Mouse (Mus musculus) neural tube, embryonic 11.5 days (tissue): Measurements from ENCODE around the gene Ascl4. TPM values are rescaled to one million over a fixed set of nuclear protein-coding genes. Genes with fewer than 3 reads are reported as not detected.

Experiments
- ATAC-seq: fragments of 200-750 bp; cut with Nextera tagmentation; 2 replicates; pipeline ENCODE4 v1.8.0; 2017; ENCODE audit warnings: moderate number of reproducible peaks, mild to moderate bottlenecking, moderate TSS enrichment, moderate library complexity; ENCODE audit not compliant: insufficient read depth, low FRiP score, low TSS enrichment
- DNase-seq: peaks from one replicate; pipeline ENCODE4 v3.0.0-alpha.2; 2015; ENCODE audit warnings: low spot score
- H3K27ac ChIP-seq: fragments of 300-500 bp; sonication (generic); 2 replicates; pipeline ENCODE4 v1.5.1; 2014; ENCODE audit warnings: low read depth, mild to moderate bottlenecking, low read length
- H3K27me3 ChIP-seq: fragments of 300-500 bp; sonication (generic); 2 replicates; pipeline ENCODE4 v1.6.1; 2014; ENCODE audit warnings: mild to moderate bottlenecking, low read length, mixed read lengths; ENCODE audit not compliant: control insufficient read depth, insufficient read depth
- H3K36me3 ChIP-seq: fragments of 300-500 bp; sonication (generic); 2 replicates; pipeline ENCODE4 v1.6.1; 2014; ENCODE audit warnings: mild to moderate bottlenecking, low read length, moderate library complexity, mixed read lengths; ENCODE audit not compliant: control insufficient read depth, insufficient read depth
- H3K4me1 ChIP-seq: fragments of 300-500 bp; sonication (generic); 2 replicates; pipeline ENCODE4 v1.6.1; 2014; ENCODE audit warnings: low read length, mixed read lengths; ENCODE audit not compliant: control insufficient read depth, insufficient read depth
- H3K4me2 ChIP-seq: fragments of 300-500 bp; sonication (generic); 2 replicates; pipeline ENCODE4 v1.6.1; 2014; ENCODE audit warnings: low read depth, mild to moderate bottlenecking, moderate library complexity
- H3K4me3 ChIP-seq: fragments of 300-500 bp; sonication (generic); 2 replicates; pipeline ENCODE4 v1.5.1; 2014; ENCODE audit warnings: low read depth, low read length
- H3K9ac ChIP-seq: fragments of 300-500 bp; sonication (generic); 2 replicates; pipeline ENCODE4 v1.6.1; 2014; ENCODE audit warnings: mild to moderate bottlenecking, low read length
- H3K9me3 ChIP-seq: fragments of 300-500 bp; sonication (generic); 2 replicates; pipeline ENCODE4 v1.6.1; 2016; ENCODE audit warnings: low read length; ENCODE audit not compliant: control insufficient read depth
- WGBS: fragments of 180-500 bp; shearing (Covaris S2); extraction: QIAGEN DNeasy Blood & Tissue Kit; methylation state at CpG from one replicate; pipeline ENCODE4 v1.1.7; 2014; 5-methylcytosine and 5-hydroxymethylcytosine counted together
- polyA plus RNA-seq: library from polyadenylated mRNA; unstranded; fragments of >200 nt; fragmentation: Nextera tagmentation; extraction: Ambion mirVana; gene quantifications from 2 replicates; pipeline ENCODE4 v1.2.1, GENCODE M21; 2014

Ascl4 gene
- polyA plus RNA-seq, 1 experiment from 2014 or later: 0.97 TPM

DNA sequence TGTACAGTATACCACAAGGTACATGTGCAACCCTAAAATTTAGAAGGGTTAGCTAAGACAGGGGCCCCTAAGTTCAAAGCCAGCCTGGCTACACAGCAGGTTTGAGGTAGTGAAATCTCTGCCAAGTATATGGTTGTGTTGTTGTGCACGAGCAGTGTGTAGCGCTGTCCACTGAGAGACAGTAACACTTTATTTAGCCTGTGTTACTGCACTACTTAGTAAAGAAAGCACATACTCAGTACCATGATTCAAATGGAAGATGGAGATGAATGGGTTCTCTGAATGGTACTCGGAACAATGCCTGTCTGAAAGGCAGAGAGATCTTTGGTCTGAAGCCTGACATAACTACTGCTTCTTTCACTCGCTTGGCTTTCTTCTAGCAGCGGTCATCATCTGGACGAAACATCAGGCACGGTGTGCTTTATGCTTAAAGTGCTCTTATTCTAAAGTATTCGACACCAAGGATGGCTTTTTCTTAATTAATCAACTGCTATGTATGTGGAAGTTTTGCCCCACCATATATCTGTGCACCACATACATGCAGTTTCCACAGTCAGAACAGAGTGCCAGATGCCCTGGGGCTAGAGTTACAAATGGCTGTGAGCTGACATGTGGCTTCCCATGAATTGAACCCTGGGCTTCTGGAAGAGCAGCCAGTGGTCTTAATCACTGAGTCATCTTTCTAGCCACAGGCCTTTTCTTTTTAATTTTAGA is 21.2 kb downstream of the Ascl4 start:
- Histone ChIP-seq H3K36me3 (peaks cover 14% of the 10 kb centered on the region), H3K9me3 (no peaks in the 10 kb centered on the region), H3K4me1 (no peaks in the 10 kb centered on the region), H3K27ac (no peak overlapping the region), H3K27me3 (no peaks in the 10 kb centered on the region), H3K9ac (no peak overlapping the region), H3K4me3 (no peak overlapping the region), H3K4me2 (no peak overlapping the region)
- DNase-seq: peak; percentile 28
- ATAC-seq: peak; percentile 55
- WGBS: 73% methylated on average over 8 of the region's 8 CpGs

DNA sequence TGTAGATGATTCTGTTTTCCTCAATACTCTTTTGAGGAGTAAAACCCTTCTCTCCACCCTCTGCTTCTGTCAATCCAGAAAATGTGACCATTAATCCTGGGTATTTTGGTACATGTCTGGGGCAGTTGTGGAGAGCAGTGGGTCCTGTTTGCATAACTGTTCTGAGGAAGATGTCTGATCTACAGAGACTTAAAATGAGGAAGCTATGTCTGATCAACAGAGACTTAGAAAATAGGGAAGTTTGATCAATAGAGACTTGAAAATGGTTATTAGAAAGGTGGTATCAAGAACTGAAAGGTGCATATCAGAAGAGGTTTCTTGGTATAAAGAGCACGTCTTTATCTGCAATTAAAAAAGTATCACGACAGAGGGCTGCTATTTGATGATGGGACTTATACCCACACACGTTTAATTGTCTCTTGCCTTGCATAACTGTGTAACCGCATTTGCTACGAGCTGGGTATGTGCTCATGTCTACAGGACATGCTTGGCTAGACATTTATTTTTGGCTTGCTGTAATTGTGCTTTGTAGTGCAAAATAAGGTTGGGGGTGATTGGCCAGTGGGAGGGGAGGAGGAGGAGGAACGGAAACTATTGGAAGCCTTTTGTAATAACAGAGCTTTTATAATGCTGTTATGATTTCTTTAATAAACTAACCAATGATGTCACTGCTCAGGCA is 24.4 kb downstream of the Ascl4 start:
- WGBS: 92% methylated on average over 6 of the region's 6 CpGs
- Histone ChIP-seq H3K27ac (no peak overlapping the region), H3K36me3 (peaks cover 11% of the 10 kb centered on the region), H3K4me3 (no peak overlapping the region), H3K9ac (no peak overlapping the region), H3K27me3 (no peaks in the 10 kb centered on the region), H3K4me1 (no peaks in the 10 kb centered on the region), H3K4me2 (no peak overlapping the region), H3K9me3 (no peaks in the 10 kb centered on the region)
- ATAC-seq (no peak), DNase-seq (no peak)

GRCm38 (mm10) chr10:85953401-85953800 is 25.9 kb downstream of the Ascl4 start:
- ATAC-seq (no peak), DNase-seq (no peak)
- H3K4me2 ChIP-seq: no peak overlapping the region
- H3K9ac ChIP-seq: no peak overlapping the region
- H3K4me1 ChIP-seq: no peaks in the 10 kb centered on the region
- no peak overlapping the region for H3K4me3 ChIP-seq
- no peaks in the 10 kb centered on the region for H3K9me3 ChIP-seq
- H3K27me3 ChIP-seq: no peaks in the 10 kb centered on the region
- H3K36me3 ChIP-seq: peaks cover 10% of the 10 kb centered on the region; the same call in 1 of the 2 replicates
- H3K27ac ChIP-seq: no peak overlapping the region
- 83% methylated on average over 3 of the region's 3 CpGs for WGBS

DNA sequence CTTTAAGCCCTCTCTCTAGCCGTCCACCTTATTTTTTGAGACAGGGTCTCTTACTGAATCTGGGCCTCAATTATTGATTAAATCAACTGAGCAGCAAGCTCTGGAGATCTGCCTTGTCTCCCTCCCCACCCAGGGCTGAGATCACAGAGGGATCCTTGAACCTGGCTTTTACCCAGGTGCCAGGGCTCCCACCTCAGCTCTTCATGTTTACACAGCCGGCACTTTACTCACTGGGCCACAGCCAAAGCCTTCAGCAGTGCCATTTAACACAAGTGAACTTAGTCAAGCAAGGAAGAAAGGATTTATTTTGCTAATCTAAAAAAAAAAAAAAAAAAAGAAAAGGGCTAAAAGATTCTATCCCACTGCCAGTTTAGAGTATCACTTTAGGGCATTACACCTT is 26.9 kb downstream of the Ascl4 start:
- Histone ChIP-seq H3K9ac (no peak overlapping the region), H3K27me3 (no peaks in the 10 kb centered on the region), H3K4me1 (no peaks in the 10 kb centered on the region), H3K4me2 (no peak overlapping the region), H3K27ac (no peak overlapping the region), H3K4me3 (no peak overlapping the region), H3K9me3 (no peaks in the 10 kb centered on the region), H3K36me3 (peaks cover 9% of the 10 kb centered on the region; the same call in 1 of the 2 replicates)
- DNase-seq: no peak
- 90% methylated on average over 2 of the region's 2 CpGs for WGBS
- ATAC-seq: no peak

GRCm38 (mm10) chr10:85956871-85957419 is 29.5 kb downstream of the Ascl4 start:
- Histone ChIP-seq H3K36me3 (peaks cover 4% of the 10 kb centered on the region; the same call in 1 of the 2 replicates), H3K9ac (peak overlapping the region; percentile 85), H3K27ac (peak overlapping the region; percentile 51; the same call in 1 of the 2 replicates), H3K4me1 (no peaks in the 10 kb centered on the region), H3K4me3 (peak overlapping the region; percentile 88), H3K4me2 (peak overlapping the region; percentile 80), H3K27me3 (no peaks in the 10 kb centered on the region), H3K9me3 (no peaks in the 10 kb centered on the region)
- DNase-seq (no peak), ATAC-seq (no peak)
- 7% methylated on average over 20 of the region's 20 CpGs for WGBS

DNA sequence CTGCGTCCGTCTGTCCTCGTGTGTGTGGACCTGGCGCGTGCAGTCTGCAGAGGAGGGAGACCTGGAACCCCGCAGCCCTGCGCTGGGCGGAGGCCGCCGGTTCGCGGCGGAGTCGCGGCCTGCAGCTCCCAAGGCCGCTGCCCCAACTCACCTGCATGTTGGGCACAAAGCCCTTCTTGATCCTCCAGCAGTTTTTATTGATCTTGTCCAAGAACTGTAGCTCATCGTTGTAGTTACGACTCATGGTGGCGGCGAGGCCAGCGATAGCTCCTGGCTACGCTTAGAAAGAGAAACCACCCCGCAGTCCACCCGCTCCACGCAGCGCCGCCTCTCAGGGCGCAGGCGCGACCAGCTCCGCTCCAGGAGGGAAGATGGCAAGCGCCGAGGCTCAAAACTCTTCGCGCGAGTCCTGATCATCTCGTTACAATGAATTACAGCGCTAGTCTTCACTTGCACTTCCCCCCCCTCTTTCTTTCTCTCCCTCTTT is 30.0 kb downstream of the Ascl4 start, which contains the start of gene Rtcb:
TSS of gene Rtcb (minus strand) at position 360 of the 487 bp plus-strand sequence.
- Histone ChIP-seq H3K27me3 (no peaks in the 10 kb centered on the region), H3K4me2 (peak within 1 kb of the TSS; percentile 80), H3K27ac (peak within 1 kb of the TSS; percentile 51; the same call in 1 of the 2 replicates), H3K9ac (peak within 1 kb of the TSS; percentile 85), H3K4me3 (peak within 1 kb of the TSS; percentile 88), H3K4me1 (no peaks in the 10 kb centered on the region), H3K9me3 (no peaks in the 10 kb centered on the region), H3K36me3 (peaks cover 4% of the 10 kb centered on the region; the same call in 1 of the 2 replicates)
- peak; percentile 88 for ATAC-seq
- under 1% methylated on average over 38 of the region's 38 CpGs for WGBS
- peak; percentile 97 for DNase-seq

DNA sequence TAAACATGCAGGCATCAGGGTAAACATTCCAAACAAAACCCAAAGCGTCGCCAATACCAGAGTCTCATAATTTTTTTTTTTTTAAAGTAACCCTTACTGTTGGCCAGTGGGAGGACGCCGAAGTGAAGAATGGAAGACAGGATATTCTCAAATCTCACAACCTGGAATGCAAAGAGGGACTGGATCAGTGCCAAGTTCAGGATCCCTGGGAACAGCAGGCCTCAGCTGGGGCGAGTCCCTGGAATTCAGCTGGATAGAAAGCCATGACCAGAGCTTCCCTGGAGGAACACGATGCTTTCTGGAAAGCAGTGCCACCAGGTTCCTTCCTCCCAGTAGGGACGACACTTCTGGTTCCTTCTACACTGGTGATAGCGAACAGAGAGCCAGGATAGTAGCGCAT is 35.4 kb downstream of the Ascl4 start:
- Histone ChIP-seq H3K27me3 (no peaks in the 10 kb centered on the region), H3K9ac (no peak overlapping the region), H3K4me2 (no peak overlapping the region), H3K9me3 (no peaks in the 10 kb centered on the region), H3K4me1 (no peaks in the 10 kb centered on the region), H3K36me3 (no peaks in the 10 kb centered on the region), H3K4me3 (no peak overlapping the region), H3K27ac (no peak overlapping the region)
- no peak for DNase-seq
- no peak for ATAC-seq
- 73% methylated on average over 9 of the region's 9 CpGs for WGBS

DNA sequence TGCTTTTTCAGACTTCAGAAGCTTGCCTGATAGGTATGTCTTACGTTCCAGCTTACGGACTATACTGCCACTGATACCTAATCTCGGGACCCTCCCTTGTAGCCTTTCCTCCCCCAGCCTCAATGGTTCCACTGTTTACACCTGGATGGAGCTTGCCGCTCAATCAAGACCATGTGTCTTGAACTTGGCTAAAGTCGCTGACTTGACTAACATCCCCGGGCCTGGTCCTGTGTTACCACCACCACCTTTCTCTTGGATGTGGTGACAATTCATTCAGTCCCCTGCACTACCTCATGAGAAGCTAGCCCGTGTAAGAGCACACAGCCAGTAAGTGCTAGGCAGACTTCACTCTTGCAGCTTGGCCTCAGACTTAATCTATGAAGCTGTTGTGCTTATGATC is 36.8 kb downstream of the Ascl4 start:
- Histone ChIP-seq H3K4me3 (no peak overlapping the region), H3K4me1 (no peaks in the 10 kb centered on the region), H3K9me3 (no peaks in the 10 kb centered on the region), H3K27ac (no peak overlapping the region), H3K9ac (no peak overlapping the region), H3K36me3 (no peaks in the 10 kb centered on the region), H3K4me2 (no peak overlapping the region), H3K27me3 (no peaks in the 10 kb centered on the region)
- WGBS: 87% methylated on average over 7 of the region's 7 CpGs
- no peak for DNase-seq
- no peak for ATAC-seq
